Comparison of ENCODE assay signal across 9 mouse cellular contexts in the genomic region with DNA sequence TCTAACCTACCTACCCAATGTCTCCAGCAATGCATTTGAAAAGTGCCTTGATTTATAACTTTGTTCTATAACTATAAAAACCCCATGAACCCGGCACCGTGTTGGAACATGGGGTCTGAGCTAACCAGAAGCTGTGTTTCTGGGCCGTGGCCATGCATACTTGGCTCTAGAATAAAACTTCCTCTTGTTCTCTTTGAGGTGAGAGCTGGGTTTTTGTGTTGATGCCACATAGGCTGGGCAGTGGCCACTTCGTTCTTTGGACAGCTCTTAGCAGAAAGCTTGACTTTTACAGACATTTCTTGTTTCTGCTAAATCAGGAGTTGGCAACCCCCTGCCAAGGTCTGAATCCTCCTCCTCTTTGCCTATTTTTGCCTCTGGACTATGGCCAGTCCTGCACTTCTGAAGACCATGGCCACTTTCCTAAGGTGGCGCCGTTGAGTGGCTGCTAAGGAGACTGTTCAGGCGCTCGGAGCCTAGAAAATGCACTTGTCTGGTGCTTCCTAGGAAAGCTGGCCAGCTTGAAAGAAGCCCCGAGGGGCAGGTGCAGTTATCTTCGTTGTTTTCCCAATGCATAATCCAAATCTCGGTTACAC.
DNase-seq lines count a peak whose midpoint lies in the region.
"Had no signal": no experiment of that assay in that cellular context is flagged by ENCODE, and none has a peak within 500 bp of the region (broad histone marks: within the 10 kb centered on the region; RNA-seq: fewer than 3 reads in every experiment).

No protein-coding gene starts in this region.

- DNase-seq in lung, postnatal 36 days, result peak; percentile 5
- no peak for DNase-seq in lung, postnatal 25 days (ENCODE audit: low spot score)
- DNase-seq in cerebellum, postnatal 25 days, result peak; percentile 50 to 67
- DNase-seq in layer of hippocampus, adult 9-10 months (ENCODE audit: low spot score), result peak; percentile 2
- DNase-seq in right cerebral cortex, postnatal 10 days (ENCODE audit: low spot score in 2 of 2), result peak; percentile 74 to 75
- DNase-seq in c-Kit-positive CD71-positive TER-119-positive erythroid progenitor cells, embryonic 14.5 days (ENCODE audit: low spot score), result no peak
- no peak for DNase-seq in thymus, postnatal 14 days
- DNase-seq: gastrocnemius, adult 2 months; heart, postnatal 36 days had no signal

Comparison
In these comparisons a context has a peak if more than half of its experiments do, and no peak if none do; other contexts are left out.
1. DNase-seq: peak in lung, postnatal 36 days (single experiment), cerebellum, postnatal 25 days (2 of 2), layer of hippocampus, adult 9-10 months (single experiment) and right cerebral cortex, postnatal 10 days (2 of 2); none in lung, postnatal 25 days (single experiment), c-Kit-positive CD71-positive TER-119-positive erythroid progenitor cells, embryonic 14.5 days (single experiment) and thymus, postnatal 14 days (single experiment).